Comparison of ENCODE assay signal across 23 mouse cellular contexts in genomic region chr1:151697901-151698641, GRCm38 (mm10). TPM values are rescaled to one million over a fixed set of nuclear protein-coding genes. Genes with fewer than 3 reads are reported as not detected.
DNase-seq lines count a peak whose midpoint lies in the region; ATAC-seq lines count a peak whose summit lies in the region.
"Had no signal": no experiment of that assay in that cellular context is flagged by ENCODE, and none has a peak within 500 bp of the region (broad histone marks: within the 10 kb centered on the region; RNA-seq: fewer than 3 reads in every experiment).

No protein-coding gene starts in this region.

- H3K4me2 ChIP-seq in midbrain, embryonic 11.5 days, result no peak overlapping the region
- no peak overlapping the region for H3K4me2 ChIP-seq in midbrain, embryonic 13.5 days (replicated peaks)
- no peak overlapping the region for H3K4me2 ChIP-seq in hindbrain, embryonic 11.5 days (replicated peaks; ENCODE audit: low read depth, low read length)
- H3K4me2 ChIP-seq: embryonic facial prominence, embryonic 12.5 days; forebrain, embryonic 13.5 days; forebrain, embryonic 15.5 days had no signal

- H3K9ac ChIP-seq in midbrain, embryonic 11.5 days (ENCODE audit: low read length), result no peak overlapping the region
- no peak overlapping the region for H3K9ac ChIP-seq in midbrain, embryonic 13.5 days (replicated peaks)
- no peak overlapping the region for H3K9ac ChIP-seq in hindbrain, embryonic 11.5 days (ENCODE audit: low read depth, low read length)
- H3K9ac ChIP-seq: embryonic facial prominence, embryonic 12.5 days; forebrain, embryonic 13.5 days; forebrain, embryonic 15.5 days; forebrain, postnatal 0 days had no signal

- no peaks in the 10 kb centered on the region for H3K36me3 ChIP-seq in midbrain, embryonic 11.5 days (ENCODE audit: control insufficient read depth, insufficient read depth, low read length)
- no peaks in the 10 kb centered on the region for H3K36me3 ChIP-seq in midbrain, embryonic 13.5 days
- H3K36me3 ChIP-seq in hindbrain, embryonic 11.5 days (ENCODE audit: control insufficient read depth, insufficient read depth, low read length), result no peaks in the 10 kb centered on the region
- H3K36me3 ChIP-seq: embryonic facial prominence, embryonic 10.5 days; embryonic facial prominence, embryonic 12.5 days; forebrain, embryonic 15.5 days; G1E had no signal

- H3K4me1 ChIP-seq in midbrain, embryonic 11.5 days (ENCODE audit: control insufficient read depth, insufficient read depth, low read length), result no peaks in the 10 kb centered on the region
- H3K4me1 ChIP-seq in midbrain, embryonic 13.5 days (replicated peaks), result no peaks in the 10 kb centered on the region; the same call in 1 of the 2 replicates
- H3K4me1 ChIP-seq in hindbrain, embryonic 11.5 days (replicated peaks; ENCODE audit: control insufficient read depth, insufficient read depth, low read length), result no peaks in the 10 kb centered on the region
- H3K4me1 ChIP-seq: embryonic facial prominence, embryonic 12.5 days; forebrain, embryonic 13.5 days; forebrain, embryonic 15.5 days had no signal

- H3K27ac ChIP-seq in midbrain, embryonic 11.5 days (ENCODE audit: low read depth, low read length), result no peak overlapping the region
- H3K27ac ChIP-seq in midbrain, embryonic 13.5 days, result no peak overlapping the region
- no peak overlapping the region for H3K27ac ChIP-seq in hindbrain, embryonic 11.5 days (ENCODE audit: low read depth, low read length)
- H3K27ac ChIP-seq: embryonic facial prominence, embryonic 10.5 days; embryonic facial prominence, embryonic 12.5 days; forebrain, embryonic 13.5 days; forebrain, embryonic 15.5 days had no signal

- H3K27me3 ChIP-seq in midbrain, embryonic 11.5 days (ENCODE audit: control insufficient read depth, insufficient read depth, low read length), result no peaks in the 10 kb centered on the region
- H3K27me3 ChIP-seq in midbrain, embryonic 13.5 days, result no peaks in the 10 kb centered on the region
- no peaks in the 10 kb centered on the region for H3K27me3 ChIP-seq in hindbrain, embryonic 11.5 days (ENCODE audit: control insufficient read depth, insufficient read depth, low read length)
- H3K27me3 ChIP-seq: CH12.LX; embryonic facial prominence, embryonic 12.5 days; forebrain, embryonic 13.5 days; forebrain, embryonic 15.5 days; Patski had no signal

- H3K9me3 ChIP-seq in midbrain, embryonic 11.5 days (ENCODE audit: control insufficient read depth, low read length), result no peaks in the 10 kb centered on the region
- no peaks in the 10 kb centered on the region for H3K9me3 ChIP-seq in midbrain, embryonic 13.5 days
- H3K9me3 ChIP-seq in hindbrain, embryonic 11.5 days (ENCODE audit: control insufficient read depth, low read length), result no peaks in the 10 kb centered on the region
- H3K9me3 ChIP-seq: embryonic facial prominence, embryonic 10.5 days; embryonic facial prominence, embryonic 12.5 days; forebrain, embryonic 13.5 days; forebrain, embryonic 15.5 days; G1E had no signal

- 84% methylated on average over 7 of the region's 7 CpGs for WGBS in midbrain, embryonic 11.5 days
- WGBS in midbrain, embryonic 13.5 days, result 75% methylated on average over 7 of the region's 7 CpGs
- 80% methylated on average over 7 of the region's 7 CpGs for WGBS in hindbrain, embryonic 11.5 days

- DNase-seq in midbrain, embryonic 11.5 days (ENCODE audit: low spot score, missing footprints), result peak; percentile 54
- DNase-seq in CD4-positive, CD25-positive, alpha-beta regulatory T cell, adult 2 months (ENCODE audit: low read depth, low spot score), result peak; percentile 46
- no peak for DNase-seq in spleen, postnatal 10 days (ENCODE audit: low spot score in 2 of 2)
- no peak for DNase-seq in hindbrain, embryonic 11.5 days (ENCODE audit: low spot score)
- DNase-seq in cerebellum, adult 18-20 months, result no peak
- DNase-seq: adrenal gland, postnatal 10 days; adrenal gland, postnatal 25 days; cerebellum, adult 11 months; cerebellum, adult 2 months; cerebellum, adult 9-10 months; cerebellum, postnatal 10 days; cerebellum, postnatal 25 days; forebrain, postnatal 0 days had no signal

- ATAC-seq in midbrain, embryonic 11.5 days (ENCODE audit: low FRiP score), result no peak
- ATAC-seq in midbrain, embryonic 13.5 days, result no peak
- ATAC-seq in activated CD4-positive, CD25-positive, alpha-beta regulatory T cell, adult 4 months, result peak; percentile 76
- peak; percentile 80 for ATAC-seq in inflammation-experienced regulatory T-cells, adult 6 months
- no peak for ATAC-seq in hindbrain, embryonic 11.5 days (ENCODE audit: low FRiP score)
- ATAC-seq: forebrain, embryonic 13.5 days; forebrain, embryonic 15.5 days; forebrain, postnatal 0 days; Patski had no signal

- no peak overlapping the region for H3K4me3 ChIP-seq in midbrain, embryonic 11.5 days (ENCODE audit: low read depth, low read length)
- no peak overlapping the region for H3K4me3 ChIP-seq in midbrain, embryonic 13.5 days (replicated peaks)
- H3K4me3 ChIP-seq in hindbrain, embryonic 11.5 days (ENCODE audit: low read depth, low read length), result no peak overlapping the region
- H3K4me3 ChIP-seq: embryonic facial prominence, embryonic 10.5 days; embryonic facial prominence, embryonic 12.5 days; forebrain, embryonic 13.5 days; forebrain, embryonic 15.5 days had no signal

RNA-seq across cellular contexts. Expression of gene Edem3, which starts 57.1 kb away (rescaled TPM):
- polyA plus RNA-seq in midbrain, embryonic 11.5 days (2014; fragmentation: Nextera tagmentation; extraction: Ambion mirVana), result 22.0 and 25.8 TPM in 2 replicates
- polyA plus RNA-seq in midbrain, embryonic 13.5 days (2015; fragmentation: Nextera tagmentation; extraction: Ambion mirVana), result 18.2 and 19.1 TPM in 2 replicates
- 1 to 10 TPM; 3.8 to 4.3 TPM for polyA plus RNA-seq in activated CD4-positive, CD25-positive, alpha-beta regulatory T cell, adult 4 months (2017; shearing (Covaris generic))
- 1 to 10 TPM; 2.9 to 4.1 (median 3.7) TPM for polyA plus RNA-seq in inflammation-experienced regulatory T-cells, adult 6 months (2017; shearing (Covaris generic))
- polyA plus RNA-seq in hindbrain, embryonic 11.5 days (2014; fragmentation: Nextera tagmentation; extraction: Ambion mirVana), result 21.2 and 25.1 TPM in 2 replicates

Comparison
In these comparisons a context has a peak if more than half of its experiments do, and no peak if none do; other contexts are left out.
1. ATAC-seq: peak in activated CD4-positive, CD25-positive, alpha-beta regulatory T cell, adult 4 months (single experiment) and inflammation-experienced regulatory T-cells, adult 6 months (single experiment); none in midbrain, embryonic 11.5 days (single experiment), midbrain, embryonic 13.5 days (single experiment) and hindbrain, embryonic 11.5 days (single experiment).
2. DNase-seq: peak in midbrain, embryonic 11.5 days (single experiment) and CD4-positive, CD25-positive, alpha-beta regulatory T cell, adult 2 months (single experiment); none in spleen, postnatal 10 days (0 of 2), hindbrain, embryonic 11.5 days (single experiment) and cerebellum, adult 18-20 months (0 of 2).